Mouse (Mus musculus) lung, embryonic 14.5 days (tissue): ENCODE results near the gene Apmap. TPM values are rescaled to one million over a fixed set of nuclear protein-coding genes. Genes with fewer than 3 reads are reported as not detected.

Source experiments
- ATAC-seq: fragments of 200-750 bp; cut with Nextera tagmentation; 2 replicates; pipeline ENCODE4 v1.8.0; 2017; ENCODE audit warnings: mild to moderate bottlenecking, moderate TSS enrichment, moderate library complexity; ENCODE audit not compliant: insufficient read depth
- DNase-seq: peaks from one replicate; pipeline ENCODE4 v3.0.0-alpha.2; 2015
- H3K27ac ChIP-seq: fragments of 300-500 bp; sonication (generic); 2 replicates; pipeline ENCODE4 v1.5.1; 2014; ENCODE audit warnings: low read depth, mild to moderate bottlenecking, moderate library complexity
- H3K27me3 ChIP-seq: fragments of 300-500 bp; sonication (generic); 2 replicates; pipeline ENCODE4 v1.6.1; 2014; ENCODE audit warnings: low read length, control low read depth; ENCODE audit not compliant: insufficient read depth
- H3K36me3 ChIP-seq: fragments of 300-500 bp; sonication (generic); 2 replicates; pipeline ENCODE4 v1.6.1; 2014; ENCODE audit warnings: control low read depth; ENCODE audit not compliant: insufficient read depth
- H3K4me1 ChIP-seq: fragments of 300-500 bp; sonication (generic); 2 replicates; pipeline ENCODE4 v1.6.1; 2014; ENCODE audit warnings: antibody characterized with exemption, control low read depth; ENCODE audit not compliant: insufficient read depth
- H3K4me2 ChIP-seq: fragments of 300-500 bp; sonication (generic); 2 replicates; pipeline ENCODE4 v1.6.1; 2014; ENCODE audit warnings: mild to moderate bottlenecking
- H3K4me3 ChIP-seq: fragments of 300-500 bp; sonication (generic); 2 replicates; pipeline ENCODE4 v1.5.1; 2014; ENCODE audit warnings: low read depth, low read length
- H3K9ac ChIP-seq: fragments of 300-500 bp; sonication (generic); 2 replicates; pipeline ENCODE4 v1.6.1; 2014
- H3K9me3 ChIP-seq: fragments of 300-500 bp; sonication (generic); 2 replicates; pipeline ENCODE4 v1.6.1; 2016; ENCODE audit warnings: low read depth, low read length, control low read depth
- CTCF ChIP-seq: IDR thresholded peaks from 2 replicates; pipeline ENCODE4 v1.5.1; 2016; ENCODE audit warnings: antibody characterized with exemption, low read depth
- WGBS: fragments of 180-500 bp; shearing (Covaris S2); extraction: QIAGEN DNeasy Blood & Tissue Kit; methylation state at CpG from one replicate; pipeline ENCODE4 v1.1.7; 2014; 5-methylcytosine and 5-hydroxymethylcytosine counted together
- polyA plus RNA-seq: library from polyadenylated mRNA; unstranded; fragments of >200 nt; fragmentation: Nextera tagmentation; extraction: Ambion mirVana; gene quantifications from 2 replicates; pipeline ENCODE4 v1.2.1, GENCODE M21; 2014

Apmap gene
- polyA plus RNA-seq, 1 experiment from 2014 or later: 48.2 TPM

DNA sequence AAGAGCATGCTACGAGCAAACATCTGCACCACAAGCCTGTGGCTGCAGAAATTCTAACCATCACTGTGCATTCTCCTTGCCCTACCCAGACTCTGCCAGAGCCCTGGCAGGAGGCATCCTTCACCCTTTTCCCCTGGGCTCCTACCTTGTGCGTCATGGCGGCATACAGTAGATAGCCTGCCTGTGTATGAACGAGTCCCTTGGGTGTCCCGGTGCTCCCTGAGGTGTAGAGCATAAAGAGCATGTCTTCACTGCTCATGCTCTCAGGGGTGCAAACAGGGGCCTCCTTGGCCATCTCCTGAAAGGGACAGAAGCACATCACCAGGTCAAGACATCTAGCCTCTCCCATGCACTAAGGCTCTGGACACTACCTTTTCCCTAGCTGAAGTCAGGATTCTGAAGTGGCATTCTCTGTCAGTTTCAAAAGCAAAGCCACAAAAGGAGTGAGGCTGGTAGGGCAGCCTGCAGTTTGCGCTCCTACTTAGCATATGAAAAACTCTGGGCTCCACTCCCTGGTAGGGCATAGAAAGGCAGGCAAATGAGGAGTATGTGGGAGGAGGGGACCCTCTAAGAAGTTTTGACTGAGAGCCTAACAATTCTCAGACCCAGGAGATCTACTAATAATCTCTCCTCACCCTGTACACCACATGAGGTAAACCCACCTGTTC is 29.5 kb upstream of the Apmap start:
- no peak overlapping the region for H3K4me3 ChIP-seq
- no peak overlapping the region; the same call in 1 of the 2 replicates for H3K9ac ChIP-seq
- no peak overlapping the region for H3K4me2 ChIP-seq
- no peaks in the 10 kb centered on the region for H3K4me1 ChIP-seq
- WGBS: 71% methylated on average over 6 of the region's 6 CpGs
- no peaks in the 10 kb centered on the region for H3K9me3 ChIP-seq
- no peaks in the 10 kb centered on the region for H3K27me3 ChIP-seq
- no peak for TF ChIP-seq CTCF
- ATAC-seq (no peak), DNase-seq (no peak)
- H3K36me3 ChIP-seq: no peaks in the 10 kb centered on the region
- H3K27ac ChIP-seq: no peak overlapping the region

DNA sequence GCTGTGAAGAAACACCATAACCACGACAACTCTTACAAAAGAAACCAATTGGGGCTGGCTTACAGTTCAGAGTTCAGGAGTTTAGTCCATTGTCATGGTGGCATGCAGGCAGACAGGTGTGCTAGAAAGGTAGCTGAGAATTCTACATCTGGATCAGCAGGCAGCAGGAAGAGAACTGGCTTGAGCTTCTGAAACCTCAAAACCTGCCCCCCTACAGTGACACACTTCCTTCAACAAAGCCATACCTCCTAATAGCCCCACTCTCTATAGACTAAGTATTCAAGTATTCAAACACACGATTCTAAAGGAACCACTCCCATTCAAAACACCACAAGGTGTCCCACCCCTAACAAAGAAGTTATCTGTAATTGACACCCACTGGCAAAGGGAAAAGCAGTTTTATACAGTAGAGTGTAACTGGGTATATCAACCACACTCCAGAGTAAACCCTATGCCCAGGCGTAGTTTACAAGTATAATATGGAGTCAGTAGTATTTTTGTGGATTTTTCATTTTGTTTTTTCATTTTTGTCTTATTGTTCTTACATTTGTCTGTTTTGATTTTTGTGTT is 27.6 kb upstream of the Apmap start:
- ATAC-seq: no peak
- Histone ChIP-seq H3K9ac (no peak overlapping the region), H3K36me3 (no peaks in the 10 kb centered on the region), H3K9me3 (no peaks in the 10 kb centered on the region), H3K4me3 (no peak overlapping the region), H3K4me2 (no peak overlapping the region), H3K27ac (no peak overlapping the region), H3K4me1 (no peaks in the 10 kb centered on the region), H3K27me3 (no peaks in the 10 kb centered on the region)
- no peak for TF ChIP-seq CTCF
- WGBS: 73% methylated on average over 3 of the region's 3 CpGs
- no peak for DNase-seq

DNA sequence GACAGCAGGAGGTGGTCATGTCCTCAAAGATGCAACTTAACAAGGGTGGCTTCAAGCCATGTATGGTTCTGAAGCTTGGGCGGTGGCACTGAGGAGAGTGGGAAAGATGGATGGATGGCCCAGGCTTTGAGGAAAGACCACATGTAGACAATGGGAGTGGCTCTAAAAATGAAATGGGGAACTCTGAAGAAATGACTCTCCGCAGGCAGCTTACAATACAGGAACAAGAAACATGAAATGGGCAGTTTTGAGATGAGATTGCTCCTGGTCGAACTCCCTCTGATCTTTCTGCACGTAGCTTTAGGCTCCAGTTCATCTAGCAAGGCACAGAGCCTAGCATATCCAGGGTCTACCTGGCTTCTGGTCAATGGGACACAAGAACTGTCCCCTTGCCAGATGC is 20.9 kb upstream of the Apmap start:
- Histone ChIP-seq H3K9me3 (no peaks in the 10 kb centered on the region), H3K4me2 (no peak overlapping the region), H3K4me3 (no peak overlapping the region), H3K9ac (no peak overlapping the region), H3K27ac (no peak overlapping the region), H3K36me3 (no peaks in the 10 kb centered on the region), H3K4me1 (no peaks in the 10 kb centered on the region), H3K27me3 (no peaks in the 10 kb centered on the region)
- no peak for DNase-seq
- TF ChIP-seq CTCF: no peak
- no peak for ATAC-seq
- 80% methylated on average over 4 of the region's 4 CpGs for WGBS

DNA sequence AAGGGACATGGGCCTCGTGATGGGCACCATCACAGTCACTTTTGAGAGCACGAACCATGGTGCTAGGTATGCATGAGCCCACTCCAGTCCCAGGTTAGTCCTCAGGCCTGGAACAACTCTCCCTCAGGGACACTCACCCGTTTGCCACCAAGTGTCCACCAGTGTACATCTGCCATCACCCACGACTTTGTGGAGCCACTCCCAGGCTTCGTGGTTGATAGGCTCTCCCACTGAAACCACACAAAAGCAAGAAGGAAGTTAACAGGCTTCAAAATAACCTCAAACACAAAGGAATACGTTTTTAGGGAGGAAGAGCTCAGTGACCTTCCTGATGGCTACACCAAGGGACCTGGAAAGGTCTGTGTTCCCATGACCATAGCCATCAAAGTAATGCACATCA is 18.8 kb upstream of the Apmap start:
- Histone ChIP-seq H3K9ac (no peak overlapping the region), H3K27ac (no peak overlapping the region), H3K4me1 (no peaks in the 10 kb centered on the region), H3K27me3 (no peaks in the 10 kb centered on the region), H3K9me3 (no peaks in the 10 kb centered on the region), H3K4me2 (no peak overlapping the region), H3K4me3 (no peak overlapping the region), H3K36me3 (no peaks in the 10 kb centered on the region)
- DNase-seq (no peak), ATAC-seq (no peak)
- TF ChIP-seq CTCF: no peak
- 63% methylated on average over 6 of the region's 6 CpGs for WGBS

DNA sequence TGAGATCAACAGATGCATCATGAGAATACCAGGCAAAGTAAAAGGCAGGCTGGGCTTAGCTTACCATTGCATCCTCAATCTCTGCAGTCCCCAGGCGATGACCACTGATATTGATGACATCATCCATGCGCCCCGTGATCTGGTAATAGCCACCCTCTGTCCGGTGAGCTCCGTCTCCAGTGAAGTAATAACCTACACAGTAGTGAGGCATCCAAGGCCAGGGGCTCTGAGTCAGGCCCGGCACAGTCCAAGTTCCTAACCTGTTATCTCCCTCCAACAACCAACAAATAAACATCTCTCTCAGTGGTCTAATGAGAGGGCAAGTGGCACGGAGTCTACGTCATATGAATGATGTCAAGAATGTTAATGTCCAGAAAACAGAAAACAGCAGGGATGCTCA is 16.6 kb upstream of the Apmap start:
- Histone ChIP-seq H3K4me3 (no peak overlapping the region), H3K9ac (no peak overlapping the region), H3K4me2 (no peak overlapping the region), H3K9me3 (no peaks in the 10 kb centered on the region), H3K4me1 (no peaks in the 10 kb centered on the region), H3K27ac (no peak overlapping the region), H3K27me3 (no peaks in the 10 kb centered on the region), H3K36me3 (no peaks in the 10 kb centered on the region)
- 80% methylated on average over 8 of the region's 8 CpGs for WGBS
- DNase-seq (no peak), ATAC-seq (no peak)
- no peak for TF ChIP-seq CTCF

DNA sequence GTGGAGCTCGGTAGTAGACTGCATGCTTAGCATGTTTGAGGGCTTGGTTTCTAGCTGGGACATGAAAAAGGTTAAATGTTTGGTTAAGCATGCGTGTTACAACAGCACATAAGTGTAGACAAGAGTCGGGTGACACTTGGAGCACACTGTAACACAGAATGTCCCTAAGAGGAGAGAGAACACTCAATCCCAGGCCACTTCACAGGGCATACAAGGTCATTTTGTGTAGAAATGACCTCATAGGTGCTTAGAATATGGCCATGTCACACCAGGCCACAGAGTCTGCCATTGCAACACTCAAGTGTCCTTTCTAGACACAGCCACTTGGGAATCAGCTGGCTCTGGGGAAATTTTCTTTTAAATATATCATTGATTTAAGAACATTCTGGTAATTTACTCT is 15.6 kb upstream of the Apmap start:
- H3K27me3 ChIP-seq: no peaks in the 10 kb centered on the region
- H3K9ac ChIP-seq: no peak overlapping the region
- no peak overlapping the region for H3K27ac ChIP-seq
- no peaks in the 10 kb centered on the region for H3K36me3 ChIP-seq
- H3K4me3 ChIP-seq: no peak overlapping the region
- TF ChIP-seq CTCF: no peak
- no peak for ATAC-seq
- WGBS: 62% methylated on average over 3 of the region's 3 CpGs
- H3K4me1 ChIP-seq: no peaks in the 10 kb centered on the region
- H3K9me3 ChIP-seq: no peaks in the 10 kb centered on the region
- H3K4me2 ChIP-seq: no peak overlapping the region
- DNase-seq: no peak

DNA sequence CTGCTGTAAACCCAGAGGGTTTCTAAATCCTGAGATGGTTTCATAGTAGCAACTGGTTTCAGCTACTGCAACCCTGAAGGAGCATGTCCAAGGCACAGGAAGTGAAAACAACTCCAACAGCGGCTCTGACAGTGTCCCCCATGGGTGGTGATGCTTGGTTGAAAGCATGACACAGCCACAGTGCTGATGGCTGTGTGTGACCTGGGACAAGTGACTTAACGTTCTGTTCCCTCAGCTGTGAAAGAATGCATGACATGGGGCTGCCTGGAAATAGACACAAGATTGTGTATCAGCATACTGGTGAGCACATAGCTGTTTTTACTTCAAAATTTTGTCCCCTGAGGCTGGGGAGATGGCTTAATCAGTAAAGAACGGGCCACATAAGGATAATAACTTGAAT is 13.3 kb upstream of the Apmap start:
- ATAC-seq (no peak), DNase-seq (no peak)
- no peak overlapping the region for H3K4me2 ChIP-seq
- H3K27me3 ChIP-seq: no peaks in the 10 kb centered on the region
- 63% methylated on average over 3 of the region's 3 CpGs for WGBS
- no peaks in the 10 kb centered on the region for H3K9me3 ChIP-seq
- H3K4me3 ChIP-seq: no peak overlapping the region
- no peaks in the 10 kb centered on the region for H3K36me3 ChIP-seq
- H3K9ac ChIP-seq: no peak overlapping the region
- no peak for TF ChIP-seq CTCF
- H3K27ac ChIP-seq: no peak overlapping the region
- H3K4me1 ChIP-seq: no peaks in the 10 kb centered on the region
